Mouse (Mus musculus) midbrain, embryonic 12.5 days (tissue): Measurements from ENCODE around the gene Habp4. TPM values are rescaled to one million over a fixed set of nuclear protein-coding genes. Genes with fewer than 3 reads are reported as not detected.

Source experiments
- ATAC-seq: fragments of 200-750 bp; cut with Nextera tagmentation; 2 replicates; pipeline ENCODE4 v1.8.0; 2017; ENCODE audit warnings: low read depth, moderate TSS enrichment, moderate library complexity; ENCODE audit not compliant: low FRiP score
- H3K27ac ChIP-seq: fragments of 300-500 bp; sonication (generic); replicated peaks from 2 replicates; pipeline ENCODE4 v1.5.1; 2016; ENCODE audit warnings: mild to moderate bottlenecking
- H3K27me3 ChIP-seq: fragments of 300-500 bp; sonication (generic); 2 replicates; pipeline ENCODE4 v1.6.1; 2016; ENCODE audit warnings: mild to moderate bottlenecking
- H3K36me3 ChIP-seq: fragments of 300-500 bp; sonication (generic); 2 replicates; pipeline ENCODE4 v1.6.1; 2016
- H3K4me1 ChIP-seq: fragments of 300-500 bp; sonication (generic); 2 replicates; pipeline ENCODE4 v1.6.1; 2016
- H3K4me2 ChIP-seq: fragments of 300-500 bp; sonication (generic); replicated peaks from 2 replicates; pipeline ENCODE4 v1.6.1; 2016; ENCODE audit warnings: mild to moderate bottlenecking, moderate library complexity
- H3K4me3 ChIP-seq: fragments of 300-500 bp; sonication (generic); 2 replicates; pipeline ENCODE4 v1.5.1; 2016; ENCODE audit warnings: mild to moderate bottlenecking
- H3K9ac ChIP-seq: fragments of 300-500 bp; sonication (generic); replicated peaks from 2 replicates; pipeline ENCODE4 v1.6.1; 2016; ENCODE audit warnings: mild to moderate bottlenecking, moderate library complexity
- H3K9me3 ChIP-seq: fragments of 300-500 bp; sonication (generic); 2 replicates; pipeline ENCODE4 v1.6.1; 2016; ENCODE audit warnings: mild to moderate bottlenecking
- WGBS: fragments of 180-500 bp; shearing (Covaris S2); methylation state at CpG from one replicate; pipeline ENCODE4 v1.1.7; 2016; 5-methylcytosine and 5-hydroxymethylcytosine counted together
- polyA plus RNA-seq: library from polyadenylated mRNA; unstranded; fragments of >200 nt; fragmentation: Nextera tagmentation; extraction: Ambion mirVana; gene quantifications from 2 replicates; pipeline ENCODE4 v1.2.1, GENCODE M21; 2016

Gene Habp4
- polyA plus RNA-seq, 1 experiment from 2014 or later, result 28.4 TPM

GRCm38 (mm10) chr13:64205186-64205585 lies 43.6 kb downstream of the Habp4 start:
- H3K4me1 ChIP-seq, result no peaks in the 10 kb centered on the region
- H3K36me3 ChIP-seq, result no peaks in the 10 kb centered on the region
- H3K4me2 ChIP-seq, result no peak overlapping the region
- H3K27me3 ChIP-seq, result no peaks in the 10 kb centered on the region
- ATAC-seq, result peak; percentile 52; the same call in 1 of the 2 replicates
- H3K9ac ChIP-seq, result no peak overlapping the region
- H3K9me3 ChIP-seq, result no peaks in the 10 kb centered on the region
- 59% methylated on average over 2 of the region's 2 CpGs for WGBS
- H3K4me3 ChIP-seq, result no peak overlapping the region
- H3K27ac ChIP-seq, result no peak overlapping the region

DNA sequence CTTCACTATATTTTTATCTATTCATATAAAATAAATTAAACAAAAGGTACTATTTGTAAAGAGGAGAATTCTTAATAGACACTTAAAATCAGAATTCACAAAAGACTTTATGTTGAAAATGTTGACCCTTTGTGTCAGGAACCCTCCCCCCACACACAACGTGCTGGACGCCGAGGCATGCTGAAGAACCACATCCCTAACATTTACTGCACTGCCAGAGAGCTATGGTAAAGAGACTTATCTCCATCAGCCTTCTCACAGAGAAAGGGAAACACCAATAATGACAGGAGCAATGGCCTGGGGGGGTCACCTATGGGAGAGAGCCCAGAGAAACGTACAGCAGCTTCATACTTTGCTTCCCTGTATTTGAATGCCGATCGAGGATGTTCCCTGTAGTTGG lies 46.5 kb downstream of the Habp4 start:
- H3K4me2 ChIP-seq, result no peak overlapping the region
- H3K4me1 ChIP-seq, result no peaks in the 10 kb centered on the region
- H3K9me3 ChIP-seq, result no peaks in the 10 kb centered on the region
- no peak for ATAC-seq
- H3K27ac ChIP-seq, result no peak overlapping the region
- H3K4me3 ChIP-seq, result no peak overlapping the region
- 93% methylated on average over 6 of the region's 6 CpGs for WGBS
- no peak overlapping the region for H3K9ac ChIP-seq
- no peaks in the 10 kb centered on the region for H3K36me3 ChIP-seq
- H3K27me3 ChIP-seq, result no peaks in the 10 kb centered on the region

DNA sequence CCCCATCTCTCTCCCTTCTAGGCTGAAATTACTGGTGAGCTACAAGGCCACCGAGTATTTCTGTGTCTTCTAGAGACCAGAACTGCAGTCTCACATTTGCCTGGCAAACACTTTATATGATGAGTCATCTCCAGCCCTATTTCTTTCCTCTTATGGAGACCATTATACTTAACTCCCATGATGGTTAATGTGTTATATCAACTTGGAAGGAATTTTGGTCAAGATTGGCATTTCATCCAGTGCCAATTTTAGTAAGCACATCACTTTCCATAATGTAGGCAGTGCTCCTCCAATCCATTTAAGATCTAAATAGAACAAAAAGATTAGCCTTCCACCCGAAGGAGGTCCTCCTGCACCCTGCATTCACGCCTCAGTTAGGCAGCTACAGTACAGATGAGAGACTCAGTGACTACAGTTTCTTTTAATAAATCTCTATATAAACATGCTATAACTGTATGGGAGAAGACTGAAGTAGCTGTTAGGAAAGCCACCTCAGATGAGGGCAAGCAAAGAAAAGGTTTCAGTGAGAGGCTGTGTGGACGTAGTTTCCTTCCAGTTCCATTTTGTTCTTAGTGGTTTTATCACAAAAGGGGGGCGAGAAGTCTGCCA lies 50.5 kb downstream of the Habp4 start:
- Histone ChIP-seq H3K4me3 (no peak overlapping the region), H3K27me3 (no peaks in the 10 kb centered on the region), H3K27ac (no peak overlapping the region), H3K4me1 (no peaks in the 10 kb centered on the region), H3K4me2 (no peak overlapping the region), H3K9me3 (no peaks in the 10 kb centered on the region), H3K36me3 (no peaks in the 10 kb centered on the region), H3K9ac (no peak overlapping the region)
- WGBS, result 86% methylated on average over 5 of the region's 5 CpGs
- ATAC-seq, result no peak

DNA sequence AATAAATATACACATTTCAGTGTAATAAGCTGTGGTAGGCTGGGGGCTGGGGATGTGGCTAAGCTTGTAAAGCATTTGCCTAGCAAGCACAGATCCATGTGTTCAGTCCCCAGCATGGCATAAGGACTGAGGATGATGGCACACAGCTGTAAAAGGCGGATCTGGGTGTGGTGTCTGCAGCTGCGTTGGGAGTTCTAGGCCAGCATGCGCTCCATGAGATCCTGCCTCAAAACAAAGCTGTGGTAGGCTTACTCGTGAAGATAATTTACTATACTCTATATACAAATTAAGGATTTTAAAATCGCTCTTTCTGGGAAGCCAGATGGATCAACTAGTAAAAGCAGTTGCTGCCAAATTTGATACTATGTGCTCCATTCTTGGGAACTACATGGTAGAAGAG lies 53.3 kb downstream of the Habp4 start:
- 97% methylated on average over 5 of the region's 5 CpGs for WGBS
- Histone ChIP-seq H3K4me2 (no peak overlapping the region), H3K9me3 (no peaks in the 10 kb centered on the region), H3K4me3 (no peak overlapping the region), H3K4me1 (no peaks in the 10 kb centered on the region), H3K9ac (no peak overlapping the region), H3K27me3 (no peaks in the 10 kb centered on the region), H3K36me3 (no peaks in the 10 kb centered on the region), H3K27ac (no peak overlapping the region)
- no peak for ATAC-seq

- 94% methylated on average over 3 of the region's 3 CpGs for WGBS
These were observed 64.1 kb downstream of the Habp4 start for GRCm38 (mm10) chr13:64225738-64226137.

DNA sequence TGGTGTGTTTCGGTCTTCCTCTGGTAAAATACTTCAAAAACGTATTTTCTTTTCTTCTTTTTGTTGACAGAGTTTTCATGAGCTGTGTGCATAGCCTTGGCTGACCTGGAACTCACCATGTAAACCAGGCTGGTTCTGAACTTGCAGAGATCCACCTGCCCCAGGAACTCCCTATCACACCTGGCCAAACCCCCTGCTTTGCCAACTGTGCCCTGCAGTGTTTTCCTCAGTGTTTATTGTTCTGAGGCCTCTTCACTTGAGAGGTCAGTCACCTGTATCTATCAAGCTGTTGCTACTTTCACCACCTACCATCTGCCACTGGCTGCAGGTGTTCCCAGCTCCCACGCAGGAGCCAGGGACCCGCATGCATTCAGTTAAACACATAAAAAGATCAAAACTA lies 65.1 kb downstream of the Habp4 start:
- no peaks in the 10 kb centered on the region for H3K27me3 ChIP-seq
- no peaks in the 10 kb centered on the region for H3K36me3 ChIP-seq
- H3K4me1 ChIP-seq, result no peaks in the 10 kb centered on the region
- no peaks in the 10 kb centered on the region for H3K9me3 ChIP-seq
- no peak overlapping the region for H3K27ac ChIP-seq
- H3K4me2 ChIP-seq, result no peak overlapping the region
- no peak overlapping the region for H3K4me3 ChIP-seq
- no peak for ATAC-seq
- no peak overlapping the region for H3K9ac ChIP-seq
- 86% methylated on average over 4 of the region's 4 CpGs for WGBS

More at GRCm38 (mm10) chr13:64225738-64226137, 64.1 kb downstream of the Habp4 start:
- H3K4me3 ChIP-seq, result no peak overlapping the region
- no peaks in the 10 kb centered on the region for H3K9me3 ChIP-seq
- no peak for ATAC-seq
- H3K36me3 ChIP-seq, result no peaks in the 10 kb centered on the region
- no peak overlapping the region for H3K9ac ChIP-seq
- no peaks in the 10 kb centered on the region for H3K4me1 ChIP-seq
- no peak overlapping the region for H3K27ac ChIP-seq
- H3K4me2 ChIP-seq, result no peak overlapping the region
- no peaks in the 10 kb centered on the region for H3K27me3 ChIP-seq

GRCm38 (mm10) chr13:64233139-64233538 lies 71.5 kb downstream of the Habp4 start:
- H3K4me3 ChIP-seq, result no peak overlapping the region
- H3K36me3 ChIP-seq, result no peaks in the 10 kb centered on the region
- ATAC-seq, result no peak
- WGBS, result 89% methylated on average over 4 of the region's 4 CpGs
- no peak overlapping the region for H3K9ac ChIP-seq
- H3K9me3 ChIP-seq, result no peaks in the 10 kb centered on the region
- H3K4me1 ChIP-seq, result no peaks in the 10 kb centered on the region
- H3K27me3 ChIP-seq, result no peaks in the 10 kb centered on the region
- H3K27ac ChIP-seq, result no peak overlapping the region
- H3K4me2 ChIP-seq, result no peak overlapping the region

- Histone ChIP-seq H3K4me3 (no peak overlapping the region), H3K4me1 (no peaks in the 10 kb centered on the region), H3K4me2 (no peak overlapping the region), H3K9ac (no peak overlapping the region), H3K27me3 (no peaks in the 10 kb centered on the region), H3K9me3 (no peaks in the 10 kb centered on the region), H3K27ac (no peak overlapping the region), H3K36me3 (no peaks in the 10 kb centered on the region)
- WGBS, result 76% methylated on average over 4 of the region's 4 CpGs
- ATAC-seq, result no peak
These were observed 73.6 kb downstream of the Habp4 start for GRCm38 (mm10) chr13:64235062-64235715.

- no peaks in the 10 kb centered on the region for H3K9me3 ChIP-seq
- H3K27me3 ChIP-seq, result no peaks in the 10 kb centered on the region
- H3K9ac ChIP-seq, result no peak overlapping the region
- no peak overlapping the region for H3K4me3 ChIP-seq
- no peaks in the 10 kb centered on the region for H3K4me1 ChIP-seq
- WGBS, result 79% methylated on average over 3 of the region's 3 CpGs
- H3K4me2 ChIP-seq, result no peak overlapping the region
- ATAC-seq, result no peak
- H3K27ac ChIP-seq, result no peak overlapping the region
- no peaks in the 10 kb centered on the region for H3K36me3 ChIP-seq
These were observed 74.2 kb downstream of the Habp4 start for GRCm38 (mm10) chr13:64235777-64236176.

Other genes with a start within 250 kb of the Habp4 start
- gene Hsd17b3, start 72.6 kb upstream of the Habp4 start, polyA plus RNA-seq, result 0.51 TPM in 1 of 2 replicates, not detected in the other
- 1.7 and 4.0 TPM in 2 replicates for gene Slc35d2, start 32.5 kb upstream of the Habp4 start, polyA plus RNA-seq
- 20.7 and 22.6 TPM in 2 replicates for gene Zfp367, start 8.6 kb upstream of the Habp4 start, polyA plus RNA-seq
- 6.7 and 9.1 TPM in 2 replicates for gene Cdc14b, start 113.5 kb downstream of the Habp4 start, polyA plus RNA-seq
- gene Aaed1, start 150.9 kb downstream of the Habp4 start, polyA plus RNA-seq, result 16.4 and 19.2 TPM in 2 replicates
- gene Ctsl, start 209.1 kb downstream of the Habp4 start, polyA plus RNA-seq, result 103 and 116 TPM in 2 replicates